Mouse (Mus musculus) limb, embryonic 14.5 days (tissue): Measurements from ENCODE around the gene Tmem185b. TPM values are rescaled to one million over a fixed set of nuclear protein-coding genes. Genes with fewer than 3 reads are reported as not detected.

ENCODE experiments used
- ATAC-seq: fragments of 200-750 bp; cut with Nextera tagmentation; 2 replicates; pipeline ENCODE4 v1.8.0; 2017; ENCODE audit warnings: low read depth, moderate number of reproducible peaks, moderate TSS enrichment; ENCODE audit not compliant: low FRiP score
- DNase-seq: peaks from one replicate; pipeline ENCODE4 v3.0.0-alpha.2; 2015; ENCODE audit warnings: low spot score
- H3K27ac ChIP-seq: fragments of 300-500 bp; sonication (generic); replicated peaks from 2 replicates; pipeline ENCODE4 v1.5.1; 2014; ENCODE audit warnings: low read depth, mild to moderate bottlenecking, low read length, moderate library complexity, mixed read lengths
- H3K27me3 ChIP-seq: fragments of 300-500 bp; sonication (generic); 2 replicates; pipeline ENCODE4 v1.6.1; 2014; ENCODE audit warnings: low read length, mixed read lengths; ENCODE audit not compliant: control insufficient read depth, insufficient read depth
- H3K36me3 ChIP-seq: fragments of 300-500 bp; sonication (generic); 2 replicates; pipeline ENCODE4 v1.6.1; 2014; ENCODE audit warnings: mild to moderate bottlenecking, low read length, moderate library complexity, mixed read lengths; ENCODE audit not compliant: control insufficient read depth, insufficient read depth
- H3K4me1 ChIP-seq: fragments of 300-500 bp; sonication (generic); 2 replicates; pipeline ENCODE4 v1.6.1; 2014; ENCODE audit warnings: antibody characterized with exemption, low read length, mixed read lengths; ENCODE audit not compliant: control insufficient read depth, insufficient read depth
- H3K4me2 ChIP-seq: fragments of 300-500 bp; sonication (generic); replicated peaks from 2 replicates; pipeline ENCODE4 v1.6.1; 2014; ENCODE audit warnings: low read depth, mild to moderate bottlenecking, low read length, moderate library complexity; ENCODE audit not compliant: severe bottlenecking
- H3K4me3 ChIP-seq: fragments of 300-500 bp; sonication (generic); replicated peaks from 2 replicates; pipeline ENCODE4 v1.5.1; 2014; ENCODE audit warnings: low read length
- H3K9ac ChIP-seq: fragments of 300-500 bp; sonication (generic); 2 replicates; pipeline ENCODE4 v1.6.1; 2014; ENCODE audit warnings: mild to moderate bottlenecking, low read depth, low read length, moderate library complexity; ENCODE audit not compliant: severe bottlenecking
- H3K9me3 ChIP-seq: fragments of 300-500 bp; sonication (generic); 2 replicates; pipeline ENCODE4 v1.6.1; 2016; ENCODE audit warnings: low read length; ENCODE audit not compliant: control insufficient read depth
- POLR2A ChIP-seq: fragments of 200-500 bp; IDR thresholded peaks from 2 replicates; pipeline ENCODE4 v1.8.0; 2012; ENCODE audit warnings: inconsistent platforms, mild to moderate bottlenecking, moderate library complexity, borderline replicate concordance; ENCODE audit not compliant: insufficient read depth, insufficient read length; ENCODE audit errors: extremely low read depth
- WGBS: fragments of 180-500 bp; shearing (Covaris S2); extraction: QIAGEN DNeasy Blood & Tissue Kit; methylation state at CpG from one replicate; pipeline ENCODE4 v1.1.7; 2014; 5-methylcytosine and 5-hydroxymethylcytosine counted together
- polyA plus RNA-seq, 2 experiments: library from polyadenylated mRNA; depleted of rRNA in 1 of 2; stranded (reverse) in 1 of 2; unstranded in 1 of 2; fragments of >200 nt; fragmentation: Nextera tagmentation in 1 of 2; extraction: Ambion mirVana in 1 of 2; gene quantifications; 2 replicates each; pipeline versions ENCODE4 v1.2.1 to v1.2.3; 2012 to 2014

Gene Tmem185b
- polyA plus RNA-seq, 2 experiments = 23.0 to 24.3 TPM

DNA sequence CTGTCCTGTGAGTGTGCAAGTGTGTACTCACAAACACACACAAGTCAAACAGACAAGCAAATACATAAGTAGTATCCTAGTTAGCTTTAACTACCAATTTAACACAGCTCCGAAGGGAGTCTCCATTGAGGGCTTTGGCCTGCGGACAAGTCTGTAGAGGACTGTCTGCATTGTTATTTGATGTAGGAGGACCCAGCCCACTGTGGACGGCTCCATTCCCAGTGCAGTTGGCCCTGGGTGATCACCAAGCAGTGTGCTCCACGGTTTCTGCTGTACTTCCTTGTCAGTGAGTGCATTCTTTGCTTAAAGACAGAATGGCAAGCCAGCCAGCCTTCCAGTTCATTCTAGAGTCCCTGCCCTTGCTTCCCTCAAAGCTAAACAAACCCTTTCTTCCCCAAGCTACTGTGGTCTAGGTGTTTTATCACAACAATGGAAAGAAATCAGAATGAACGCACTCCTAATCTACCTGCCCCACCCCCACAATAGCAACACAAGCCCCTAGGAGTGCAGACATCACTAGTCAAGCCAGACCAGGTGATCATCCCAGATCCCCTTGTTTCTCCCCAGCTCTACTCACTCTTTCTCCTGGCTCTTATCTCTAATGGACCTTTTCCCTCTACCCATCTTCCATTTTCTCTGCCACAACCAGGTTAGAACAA lies 28.5 kb upstream of the Tmem185b start:
- Histone ChIP-seq H3K36me3 (0 out of 2 replicates have a peak, but pooled peaks cover 4% of the 10 kb centered on the region), H3K27ac (no peak overlapping the region), H3K4me1 (peaks cover 9% of the 10 kb centered on the region), H3K9me3 (no peaks in the 10 kb centered on the region), H3K4me3 (no peak overlapping the region), H3K27me3 (no peaks in the 10 kb centered on the region), H3K9ac (no peak overlapping the region), H3K4me2 (no peak overlapping the region)
- 76% methylated on average over 5 of the region's 5 CpGs for WGBS
- ATAC-seq = no peak
- no peak for DNase-seq
- TF ChIP-seq POLR2A = no peak

DNA sequence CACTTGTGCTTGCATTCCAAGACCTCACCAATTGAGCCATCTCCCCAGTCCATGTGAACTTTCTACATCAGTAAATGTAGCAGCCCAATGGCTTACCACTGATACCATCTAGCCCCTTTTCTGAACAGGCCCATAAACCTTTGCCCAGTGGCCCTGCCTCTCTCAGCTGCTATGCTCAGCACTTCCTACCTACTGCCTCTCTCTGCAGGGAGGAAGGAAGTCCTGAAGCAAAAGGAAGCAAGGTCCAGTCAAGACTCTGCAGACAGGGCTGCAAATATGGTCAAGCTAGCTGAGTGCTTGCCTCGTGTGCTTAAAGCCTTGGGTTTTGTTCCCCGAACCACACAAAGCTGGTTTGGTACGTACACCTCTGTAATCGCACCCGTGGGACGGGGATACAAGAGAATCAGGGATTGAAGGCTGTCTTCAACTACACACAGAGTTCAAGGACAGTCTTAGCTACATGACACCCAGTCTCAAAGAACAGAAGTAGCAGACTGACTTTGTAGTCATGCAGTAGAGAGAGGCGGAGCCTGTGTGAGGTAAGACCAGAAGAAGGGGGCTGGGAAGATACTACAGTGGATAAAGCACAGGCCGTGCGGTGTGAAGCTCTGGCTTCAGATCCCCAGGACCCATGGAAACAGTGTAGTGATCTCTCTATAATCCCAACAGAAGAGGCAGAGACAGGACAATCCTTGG lies 27.3 kb upstream of the Tmem185b start:
- 0 out of 2 replicates have a peak, but pooled peaks cover 4% of the 10 kb centered on the region for H3K36me3 ChIP-seq
- peaks cover 10% of the 10 kb centered on the region for H3K4me1 ChIP-seq
- 75% methylated on average over 9 of the region's 9 CpGs for WGBS
- no peak overlapping the region for H3K4me2 ChIP-seq
- DNase-seq = no peak
- ATAC-seq = no peak
- no peak overlapping the region for H3K4me3 ChIP-seq
- H3K27ac ChIP-seq = no peak overlapping the region
- no peak for TF ChIP-seq POLR2A
- H3K27me3 ChIP-seq = no peaks in the 10 kb centered on the region
- no peak overlapping the region for H3K9ac ChIP-seq
- H3K9me3 ChIP-seq = no peaks in the 10 kb centered on the region

DNA sequence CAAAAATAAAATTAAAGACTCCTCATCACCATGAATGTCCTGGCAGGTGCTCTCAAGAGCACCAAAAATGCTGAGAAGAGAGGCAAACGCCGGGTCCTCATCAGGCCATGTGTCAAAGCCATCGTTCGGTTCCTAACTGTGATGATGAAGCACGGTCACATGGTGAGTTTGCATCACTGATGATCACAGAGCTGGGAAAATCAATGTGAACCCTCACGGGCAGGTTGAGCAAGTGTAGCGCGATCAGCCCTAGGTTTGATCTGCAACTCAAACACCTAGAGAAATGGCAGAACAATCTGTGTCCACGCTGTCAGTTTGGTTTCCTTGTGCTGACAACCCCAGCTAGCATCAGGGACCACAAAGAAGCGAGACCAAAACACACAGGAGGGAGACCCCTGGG lies 26.5 kb upstream of the Tmem185b start:
- ATAC-seq (no peak), DNase-seq (no peak)
- TF ChIP-seq POLR2A = no peak
- Histone ChIP-seq H3K36me3 (0 out of 2 replicates have a peak, but pooled peaks cover 4% of the 10 kb centered on the region), H3K9me3 (no peaks in the 10 kb centered on the region), H3K9ac (no peak overlapping the region), H3K4me2 (no peak overlapping the region), H3K4me3 (no peak overlapping the region), H3K27me3 (no peaks in the 10 kb centered on the region), H3K27ac (no peak overlapping the region), H3K4me1 (peaks cover 6% of the 10 kb centered on the region)
- 94% methylated on average over 10 of the region's 10 CpGs for WGBS

DNA sequence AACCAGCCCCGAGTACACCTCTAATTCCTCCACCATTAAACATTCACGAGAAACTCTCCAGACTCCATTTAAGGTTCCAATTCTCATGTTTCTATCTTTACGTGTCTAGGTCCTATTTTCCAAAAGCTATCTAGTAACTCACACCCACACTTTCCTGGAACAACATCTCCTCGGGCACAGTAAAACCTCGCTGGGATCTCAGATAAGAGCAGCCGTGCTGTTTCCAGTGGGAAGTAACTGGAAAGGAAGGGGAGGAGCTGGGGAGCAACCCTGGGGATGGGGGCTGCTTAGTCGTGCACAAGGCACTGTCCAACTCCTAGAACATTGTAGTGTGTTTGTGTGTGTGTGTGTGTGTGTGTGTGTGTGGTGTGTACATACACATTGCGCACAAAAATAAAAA lies 24.1 kb upstream of the Tmem185b start:
- Histone ChIP-seq H3K27ac (no peak overlapping the region), H3K4me2 (no peak overlapping the region), H3K9me3 (no peaks in the 10 kb centered on the region), H3K9ac (no peak overlapping the region), H3K4me1 (peaks cover 6% of the 10 kb centered on the region), H3K27me3 (no peaks in the 10 kb centered on the region), H3K4me3 (no peak overlapping the region), H3K36me3 (0 out of 2 replicates have a peak, but pooled peaks cover 4% of the 10 kb centered on the region)
- no peak for ATAC-seq
- DNase-seq = no peak
- TF ChIP-seq POLR2A = no peak
- 71% methylated on average over 8 of the region's 8 CpGs for WGBS

DNA sequence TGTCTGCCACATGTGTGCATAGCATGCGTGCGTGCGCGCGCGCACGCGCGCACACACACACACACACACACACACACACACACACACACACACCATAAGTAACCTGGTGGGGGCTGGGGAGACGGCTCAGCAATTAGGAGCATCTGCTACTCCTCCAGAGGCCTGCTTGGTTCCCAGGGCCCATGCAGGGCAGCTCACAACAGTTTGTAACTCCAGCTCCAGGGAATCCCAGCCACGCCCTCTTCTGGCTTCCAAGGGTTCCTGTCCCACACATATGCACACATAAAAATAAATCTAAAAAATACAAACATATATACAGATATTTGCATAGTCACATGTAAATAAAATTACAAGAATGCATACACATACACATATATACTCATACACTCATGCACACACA lies 23.2 kb upstream of the Tmem185b start:
- Histone ChIP-seq H3K36me3 (0 out of 2 replicates have a peak, but pooled peaks cover 4% of the 10 kb centered on the region), H3K9me3 (no peaks in the 10 kb centered on the region), H3K4me1 (peaks cover 6% of the 10 kb centered on the region), H3K9ac (no peak overlapping the region), H3K27me3 (no peaks in the 10 kb centered on the region), H3K4me3 (no peak overlapping the region), H3K4me2 (peak overlapping the region; percentile 51), H3K27ac (no peak overlapping the region)
- no peak for TF ChIP-seq POLR2A
- DNase-seq = no peak
- no peak for ATAC-seq
- WGBS = 91% methylated on average over 11 of the region's 11 CpGs
